Mouse (Mus musculus): ENCODE measurements around the gene Aadacl2. TPM values are rescaled to one million over a fixed set of nuclear protein-coding genes. Genes with fewer than 3 reads are reported as not detected.

Gene Aadacl2
- polyA plus RNA-seq (2017; shearing (Covaris generic)), result not detected

DNA sequence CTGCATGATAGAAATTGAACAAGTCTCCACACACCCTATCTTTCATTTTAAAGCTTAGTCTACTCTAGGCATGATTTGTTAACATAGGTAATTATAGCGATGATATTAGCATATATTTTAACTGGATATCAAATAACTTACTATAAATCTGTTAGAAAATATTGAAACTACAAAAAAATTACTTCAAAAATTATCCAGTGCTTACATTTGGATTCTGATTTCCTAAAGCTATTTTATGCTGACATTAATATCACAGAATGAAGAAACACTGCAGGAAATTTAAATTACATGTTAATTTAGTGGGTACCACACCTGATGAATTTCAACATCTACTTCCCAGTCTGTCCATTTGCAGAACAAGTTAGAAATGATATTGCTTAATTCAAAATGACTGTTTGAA lies at the start of gene Aadacl2:
TSS of gene Aadacl2 (plus strand) at position 301 of the 400 bp plus-strand sequence.
- no peak for ATAC-seq

DNA sequence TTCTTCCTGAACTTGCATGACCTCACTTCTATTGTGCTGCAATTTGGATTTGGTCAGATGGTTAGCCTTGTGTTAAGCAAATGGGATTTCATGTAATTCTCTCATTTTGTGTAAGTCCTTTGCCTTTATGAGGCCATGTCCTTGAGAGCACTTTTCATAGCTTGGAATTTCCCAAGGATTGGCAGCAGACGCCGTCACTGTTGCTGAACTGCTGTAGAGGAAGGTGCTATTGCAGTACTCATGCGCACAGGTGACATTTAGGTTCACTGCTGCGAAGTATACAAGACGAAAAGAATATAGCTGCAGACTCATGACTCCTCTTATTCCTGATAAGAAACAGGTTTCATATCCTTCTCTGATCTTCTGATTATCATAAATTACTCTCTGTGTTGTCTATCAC lies 35.7 kb upstream of the Aadacl2 start:
- no peak for ATAC-seq

DNA sequence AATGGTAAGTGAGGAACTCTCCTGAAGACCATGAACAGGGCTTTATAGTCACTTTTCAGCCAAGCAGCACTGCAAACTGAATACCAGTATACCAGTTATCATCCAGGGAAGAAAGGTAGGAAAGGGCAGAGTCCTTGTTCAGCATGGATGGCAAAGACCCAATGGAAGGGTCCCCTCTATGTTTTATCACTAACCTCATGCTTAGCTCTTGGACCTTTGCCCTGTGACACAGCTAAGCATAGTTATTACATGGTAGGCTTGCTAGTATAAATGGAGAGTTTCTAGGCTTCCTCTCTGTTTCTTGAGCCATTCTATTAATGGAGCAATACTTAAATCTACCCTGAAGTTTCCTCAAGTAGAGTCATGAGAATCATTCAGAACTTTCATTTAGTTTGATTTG lies 32.0 kb upstream of the Aadacl2 start:
- no peak for ATAC-seq

DNA sequence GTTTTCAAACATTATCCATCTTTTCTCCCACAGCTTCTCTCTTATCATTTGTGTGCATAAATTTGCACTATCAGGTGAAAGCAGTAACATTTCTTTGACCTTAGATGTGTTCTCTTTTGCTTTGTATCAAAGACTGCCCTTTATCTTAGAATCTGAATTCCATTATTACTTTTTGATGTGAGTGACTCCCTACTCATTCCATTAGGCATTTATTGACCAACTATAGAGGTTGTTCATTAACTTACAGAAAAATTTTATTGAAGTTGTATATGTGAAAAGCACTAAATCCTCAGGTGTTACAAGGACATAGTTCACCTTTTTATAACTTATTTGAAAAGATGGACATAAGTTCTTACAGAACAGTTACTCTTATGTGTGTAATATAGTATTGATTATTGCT lies 2.9 kb upstream of the Aadacl2 start:
- ATAC-seq, result no peak

DNA sequence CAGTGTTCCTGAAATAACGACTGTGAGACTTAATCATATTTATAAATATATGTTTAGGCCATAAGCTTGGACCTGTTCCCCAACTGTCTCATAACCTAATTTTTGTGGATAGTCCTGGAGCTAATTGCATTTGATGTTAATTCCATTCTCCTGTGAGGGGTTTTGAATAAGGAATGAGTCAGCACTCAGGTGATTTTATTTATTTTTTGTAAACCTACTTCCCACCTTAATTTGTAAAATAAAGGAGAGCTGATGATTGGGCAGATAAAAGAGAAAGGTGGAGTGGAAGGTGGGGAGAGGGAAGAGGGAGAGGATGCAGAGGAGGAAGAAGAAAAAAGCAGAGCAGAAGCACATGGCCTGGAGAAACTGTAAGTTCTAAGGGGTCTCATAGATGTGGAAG lies 18.9 kb downstream of the Aadacl2 start, which contains the start of gene Aadac:
TSS of gene Aadac (plus strand) at position 301 of the 400 bp plus-strand sequence.
- ATAC-seq, result no peak

DNA sequence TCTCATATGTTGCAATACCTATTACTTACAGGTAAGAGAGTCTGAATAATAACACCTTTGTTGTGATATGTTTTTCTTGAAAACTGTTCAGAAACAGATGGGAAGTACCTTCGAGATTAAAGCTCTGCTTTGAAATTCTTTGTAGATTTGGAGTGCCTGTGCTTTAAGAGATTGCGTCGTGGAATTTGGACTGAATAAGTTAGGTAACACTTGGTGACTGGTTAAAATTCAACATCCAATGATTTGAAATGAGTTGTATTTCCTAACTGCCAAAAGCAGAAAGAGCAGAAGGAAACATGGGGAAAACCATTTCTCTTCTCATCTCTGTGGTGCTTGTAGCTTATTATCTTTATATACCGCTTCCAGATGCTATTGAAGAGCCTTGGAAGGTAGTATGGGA lies 25.0 kb downstream of the Aadacl2 start:
- ATAC-seq, result no peak

DNA sequence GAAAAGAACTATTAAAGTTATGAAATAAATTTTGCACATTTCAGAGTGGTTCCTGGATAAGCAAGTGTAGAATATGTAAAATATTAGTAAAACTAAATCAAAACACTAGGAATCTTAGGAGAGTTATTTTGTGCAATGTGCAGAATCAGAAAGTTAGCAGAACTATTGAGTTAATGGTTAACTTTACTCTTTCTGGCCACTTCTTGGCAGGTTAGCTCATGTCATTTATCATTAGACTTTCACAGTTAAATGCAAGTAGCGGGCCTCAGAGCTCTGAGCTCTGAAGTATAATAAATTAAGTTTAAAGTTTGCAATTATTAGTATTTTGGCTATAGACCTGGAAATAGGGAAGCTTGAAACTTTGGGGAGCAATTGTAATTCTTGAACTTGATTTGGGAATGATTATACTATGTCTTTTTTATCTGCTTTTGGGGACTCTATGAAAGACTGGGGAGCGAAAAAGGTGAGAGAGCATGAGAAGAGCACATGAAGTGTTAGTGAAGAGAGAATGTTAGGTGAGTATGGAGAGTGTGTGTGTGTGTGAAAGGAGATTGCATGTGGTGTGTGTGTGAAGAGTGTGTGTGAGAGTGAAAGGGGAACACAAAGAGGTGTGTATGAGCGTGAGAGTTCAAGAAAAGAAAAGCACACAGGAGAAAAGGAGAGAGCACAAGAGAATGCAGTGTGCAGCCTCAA lies 39.8 kb downstream of the Aadacl2 start:
- no peak for ATAC-seq

DNA sequence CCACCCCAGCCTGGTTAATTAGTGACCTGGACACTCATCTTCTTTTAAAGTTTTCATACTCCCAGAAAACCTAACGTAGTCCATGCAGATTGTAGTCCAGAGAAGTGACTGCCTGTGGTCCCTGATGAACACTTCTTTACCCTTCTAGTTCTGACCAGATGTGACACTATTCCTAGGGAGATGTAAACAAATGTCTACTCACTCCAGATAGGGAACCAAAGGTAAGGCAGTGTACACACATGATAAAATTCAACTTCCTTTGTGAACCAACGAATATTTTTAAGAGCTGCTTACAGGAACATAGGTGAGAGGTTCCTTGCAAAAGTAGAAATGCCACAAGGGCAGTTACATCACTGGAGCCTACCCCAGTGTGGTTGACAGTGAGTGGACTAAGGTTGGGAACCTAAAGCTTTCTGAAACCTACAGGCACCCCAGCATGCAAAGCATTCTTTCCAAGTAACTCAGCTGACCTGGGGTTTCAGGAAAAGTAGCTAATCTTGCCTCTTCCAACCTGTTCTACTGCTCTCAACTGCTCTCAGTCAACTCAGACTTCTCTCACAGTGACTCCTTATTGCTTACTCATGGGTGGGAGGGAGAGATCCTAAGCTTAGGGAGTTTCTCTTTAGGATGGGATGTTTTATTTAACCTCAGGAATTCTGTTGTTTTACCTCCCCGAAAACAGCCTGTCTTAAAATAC lies 46.8 kb downstream of the Aadacl2 start:
- ATAC-seq, result no peak

DNA sequence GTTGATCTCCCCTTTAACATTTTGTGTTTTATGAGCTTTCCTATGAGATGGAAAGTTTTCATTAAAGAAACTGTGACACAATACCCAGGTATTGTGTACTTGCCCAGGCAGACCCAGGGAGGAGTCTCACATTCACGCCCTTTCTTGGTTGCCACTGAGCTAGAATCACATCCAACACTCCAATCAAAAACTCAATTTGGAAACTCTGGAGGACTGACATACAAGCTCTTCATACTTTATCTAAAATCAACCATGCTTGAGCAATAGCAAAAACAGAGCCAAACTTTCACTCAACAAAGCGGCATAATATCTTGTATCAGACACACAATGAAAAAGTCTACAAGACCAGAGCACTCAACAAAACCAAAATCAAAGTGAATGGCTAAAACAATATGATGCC lies 47.4 kb downstream of the Aadacl2 start:
- no peak for ATAC-seq

DNA sequence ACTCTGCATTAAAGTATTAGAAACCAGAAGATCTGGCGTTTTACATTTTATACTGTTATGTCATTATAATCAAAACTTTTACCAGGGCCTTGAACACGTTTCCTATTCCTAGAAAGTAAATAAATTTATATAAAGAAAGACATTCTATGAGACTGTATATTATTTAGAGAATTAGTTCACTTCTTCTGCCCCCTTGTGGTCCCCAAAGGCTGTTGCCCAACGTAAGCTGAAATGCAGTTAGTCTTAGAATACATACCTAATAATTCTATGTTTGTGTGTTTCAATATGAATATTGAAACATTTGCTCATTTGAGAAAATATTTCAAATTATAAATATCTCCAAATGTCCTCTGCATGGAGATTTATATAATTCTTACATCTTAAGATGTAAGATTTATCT lies 49.9 kb downstream of the Aadacl2 start:
- ATAC-seq, result no peak

DNA sequence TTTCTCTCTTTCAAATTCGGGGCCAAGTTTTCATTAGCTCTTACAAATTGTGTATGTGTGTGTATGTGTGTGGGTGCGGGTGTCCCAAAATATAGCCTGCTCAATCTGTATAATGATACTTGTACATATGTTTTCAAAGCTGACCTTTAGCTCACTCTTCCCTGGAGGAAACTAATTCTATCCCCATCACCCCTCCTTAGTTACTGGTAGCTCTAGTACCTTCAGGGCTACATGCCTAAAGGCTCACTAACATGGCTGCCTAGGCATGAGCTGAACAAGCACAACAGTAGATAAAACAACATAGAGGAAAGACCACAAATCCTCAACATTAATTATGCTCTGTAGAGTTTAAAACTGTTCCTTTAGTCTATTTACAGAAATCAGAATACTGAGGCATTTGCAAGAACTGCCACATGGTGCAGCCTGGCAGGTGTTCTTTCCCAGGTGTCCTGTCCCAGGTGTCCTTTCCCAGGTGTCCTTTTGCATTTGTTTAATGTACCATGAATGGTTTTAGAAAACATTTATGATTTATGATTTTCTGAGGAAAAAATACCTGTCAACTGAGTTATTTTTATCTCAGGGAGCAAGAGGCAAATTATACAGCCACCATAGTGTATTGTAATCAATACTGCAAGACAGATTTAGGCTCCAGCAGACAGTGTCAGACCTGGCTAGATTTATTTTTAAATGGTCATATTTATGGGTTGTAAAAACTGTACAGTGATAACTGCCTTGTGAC lies 50.7 kb downstream of the Aadacl2 start:
- no peak for ATAC-seq

DNA sequence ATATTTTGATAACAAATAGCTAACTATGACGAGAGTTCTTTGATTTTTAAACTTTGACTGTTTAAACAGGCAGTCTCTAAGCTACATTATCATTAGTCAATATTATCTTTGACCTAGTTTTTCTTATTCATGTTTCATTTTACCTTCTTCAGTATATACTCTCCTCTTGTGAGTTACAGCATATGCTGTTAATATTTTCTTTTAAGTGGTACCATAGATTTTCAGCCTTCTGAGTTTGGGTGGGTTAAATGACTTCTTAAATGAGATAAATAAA lies 51.2 kb downstream of the Aadacl2 start:
- ATAC-seq, result no peak

Other genes with a start within 250 kb of the Aadacl2 start
- not detected for gene Gm8298, start 145.7 kb upstream of the Aadacl2 start, polyA plus RNA-seq (2017; shearing (Covaris generic))
- gene C130079G13Rik, start 81.5 kb upstream of the Aadacl2 start, polyA plus RNA-seq (2017; shearing (Covaris generic)), result not detected
- gene Aadac, start 19.0 kb downstream of the Aadacl2 start, polyA plus RNA-seq (2017; shearing (Covaris generic)), result not detected
- gene Sucnr1, start 75.1 kb downstream of the Aadacl2 start, polyA plus RNA-seq (2017; shearing (Covaris generic)), result not detected

All from CD4-positive, CD25-positive, alpha-beta regulatory T cell, adult 4 months (primary cell).